Mouse (Mus musculus): ENCODE measurements around the gene Ufd1. TPM values are rescaled to one million over a fixed set of nuclear protein-coding genes. Genes with fewer than 3 reads are reported as not detected.
"Not testable (repeated sequence)": the region's sequence is repeated elsewhere in the genome, so short reads cannot be mapped to it uniquely, and the experiment has no call there.

Ufd1 gene
- polyA plus RNA-seq, 1 experiment from 2014 or later, result 120 TPM

- Histone ChIP-seq H3K4me3 (replicated peaks) (peak overlapping the region; percentile 78), H3K9ac (replicated peaks) (peak overlapping the region; percentile 86), H3K4me1 (replicated peaks) (peaks cover 20% of the 10 kb centered on the region), H3K27ac (peak overlapping the region; percentile 82), H3K36me3 (peaks cover 52% of the 10 kb centered on the region), H3K27me3 (no peaks in the 10 kb centered on the region), H3K4me2 (peak overlapping the region; percentile 81), H3K9me3 (no peaks in the 10 kb centered on the region)
- 2% methylated on average over 31 of the region's 31 CpGs for WGBS
- peak; percentile 23 for ATAC-seq (ENCODE audit: insufficient number of reproducible peaks, insufficient read depth, low FRiP score, low TSS enrichment, low read depth)
Measured at GRCm38 (mm10) chr16:18812385-18812910, 869 bp downstream of the Ufd1 start.

GRCm38 (mm10) chr16:18822356-18822755 is 10.8 kb downstream of the Ufd1 start:
- ATAC-seq (ENCODE audit: insufficient number of reproducible peaks, insufficient read depth, low FRiP score, low TSS enrichment, low read depth), result no peak
- no peak overlapping the region for H3K27ac ChIP-seq
- no peaks in the 10 kb centered on the region for H3K27me3 ChIP-seq
- 89% methylated on average over 1 of the region's 1 CpGs for WGBS
- no peaks in the 10 kb centered on the region for H3K9me3 ChIP-seq
- no peaks in the 10 kb centered on the region for H3K4me1 ChIP-seq (replicated peaks)
- H3K36me3 ChIP-seq, result peaks cover 100% of the 10 kb centered on the region
- H3K4me3 ChIP-seq (replicated peaks), result no peak overlapping the region
- no peak overlapping the region for H3K4me2 ChIP-seq
- no peak overlapping the region for H3K9ac ChIP-seq (replicated peaks)

- peaks cover 100% of the 10 kb centered on the region for H3K36me3 ChIP-seq
- ATAC-seq (ENCODE audit: insufficient number of reproducible peaks, insufficient read depth, low FRiP score, low TSS enrichment, low read depth), result no peak
- WGBS, result 81% methylated on average over 4 of the region's 4 CpGs
Measured at GRCm38 (mm10) chr16:18822925-18823324, 11.3 kb downstream of the Ufd1 start.

GRCm38 (mm10) chr16:18828630-18829029 is 17.1 kb downstream of the Ufd1 start:
- Histone ChIP-seq H3K9me3 (no peaks in the 10 kb centered on the region), H3K27me3 (no peaks in the 10 kb centered on the region), H3K27ac (no peak overlapping the region), H3K36me3 (peaks cover 99% of the 10 kb centered on the region), H3K4me1 (replicated peaks) (no peaks in the 10 kb centered on the region), H3K4me3 (replicated peaks) (no peak overlapping the region), H3K9ac (replicated peaks) (no peak overlapping the region), H3K4me2 (no peak overlapping the region)
- ATAC-seq (ENCODE audit: insufficient number of reproducible peaks, insufficient read depth, low FRiP score, low TSS enrichment, low read depth), result no peak
- WGBS, result 95% methylated on average over 3 of the region's 3 CpGs

More at GRCm38 (mm10) chr16:18822925-18823324, 11.3 kb downstream of the Ufd1 start:
- H3K9me3 ChIP-seq, result no peaks in the 10 kb centered on the region
- no peak overlapping the region for H3K9ac ChIP-seq (replicated peaks)
- no peak overlapping the region for H3K4me2 ChIP-seq
- H3K4me1 ChIP-seq (replicated peaks), result no peaks in the 10 kb centered on the region
- no peak overlapping the region for H3K27ac ChIP-seq
- H3K27me3 ChIP-seq, result no peaks in the 10 kb centered on the region
- no peak overlapping the region for H3K4me3 ChIP-seq (replicated peaks)

- ATAC-seq (ENCODE audit: insufficient number of reproducible peaks, insufficient read depth, low FRiP score, low TSS enrichment, low read depth), result no peak
Measured at GRCm38 (mm10) chr16:18829102-18829501, 17.5 kb downstream of the Ufd1 start.

GRCm38 (mm10) chr16:18833486-18833885 is 21.9 kb downstream of the Ufd1 start:
- peaks cover 73% of the 10 kb centered on the region for H3K36me3 ChIP-seq
- no peaks in the 10 kb centered on the region for H3K9me3 ChIP-seq
- no peak for ATAC-seq (ENCODE audit: insufficient number of reproducible peaks, insufficient read depth, low FRiP score, low TSS enrichment, low read depth)
- peaks cover 5% of the 10 kb centered on the region for H3K4me1 ChIP-seq (replicated peaks)
- no peak overlapping the region for H3K4me2 ChIP-seq
- H3K27ac ChIP-seq, result no peak overlapping the region
- WGBS, result 81% methylated on average over 2 of the region's 2 CpGs
- H3K9ac ChIP-seq (replicated peaks), result no peak overlapping the region
- no peak overlapping the region for H3K4me3 ChIP-seq (replicated peaks)
- H3K27me3 ChIP-seq, result no peaks in the 10 kb centered on the region

More at GRCm38 (mm10) chr16:18829102-18829501, 17.5 kb downstream of the Ufd1 start:
- Histone ChIP-seq H3K36me3 (peaks cover 99% of the 10 kb centered on the region), H3K4me1 (replicated peaks) (no peaks in the 10 kb centered on the region), H3K4me2 (no peak overlapping the region), H3K4me3 (replicated peaks) (no peak overlapping the region), H3K27me3 (no peaks in the 10 kb centered on the region), H3K27ac (no peak overlapping the region), H3K9me3 (no peaks in the 10 kb centered on the region), H3K9ac (replicated peaks) (no peak overlapping the region)
- 95% methylated on average over 6 of the region's 6 CpGs for WGBS

- H3K4me2 ChIP-seq, result peak overlapping the region; percentile 72
- H3K4me1 ChIP-seq (replicated peaks), result peaks cover 5% of the 10 kb centered on the region
- ATAC-seq (ENCODE audit: insufficient number of reproducible peaks, insufficient read depth, low FRiP score, low TSS enrichment, low read depth), result peak; percentile 54
- no peak overlapping the region for H3K9ac ChIP-seq (replicated peaks)
- peaks cover 58% of the 10 kb centered on the region for H3K36me3 ChIP-seq
- H3K4me3 ChIP-seq (replicated peaks), result peak overlapping the region; percentile 91
- no peak overlapping the region for H3K27ac ChIP-seq
- 18% methylated on average over 3 of the region's 3 CpGs for WGBS
- H3K27me3 ChIP-seq, result no peaks in the 10 kb centered on the region
- no peaks in the 10 kb centered on the region for H3K9me3 ChIP-seq
Measured at GRCm38 (mm10) chr16:18836073-18836467, 24.5 kb downstream of the Ufd1 start.

GRCm38 (mm10) chr16:18836468-18837208 is 25.1 kb downstream of the Ufd1 start, which contains the start of the genes 2510002D24Rik and Gm28539:
TSS of gene 2510002D24Rik (plus strand) at chr16:18836578.
TSS of gene Gm28539 (plus strand) at chr16:18836584.
- Histone ChIP-seq H3K9ac (replicated peaks) (peak within 1 kb of the TSS; percentile 84), H3K4me2 (peak within 1 kb of the TSS; percentile 72), H3K9me3 (no peaks in the 10 kb centered on the region), H3K4me3 (replicated peaks) (peak within 1 kb of the TSS; percentile 91), H3K27ac (peak within 1 kb of the TSS; percentile 76), H3K36me3 (peaks cover 52% of the 10 kb centered on the region), H3K27me3 (no peaks in the 10 kb centered on the region), H3K4me1 (replicated peaks) (peaks cover 5% of the 10 kb centered on the region)
- peak; percentile 97 for ATAC-seq (ENCODE audit: insufficient number of reproducible peaks, insufficient read depth, low FRiP score, low TSS enrichment, low read depth)
- 1% methylated on average over 46 of the region's 46 CpGs for WGBS

GRCm38 (mm10) chr16:18838346-18838745 is 26.8 kb downstream of the Ufd1 start:
- Histone ChIP-seq H3K27ac (no peak overlapping the region), H3K4me2 (no peak overlapping the region), H3K9ac (replicated peaks) (no peak overlapping the region), H3K4me1 (replicated peaks) (peaks cover 5% of the 10 kb centered on the region), H3K27me3 (no peaks in the 10 kb centered on the region), H3K4me3 (replicated peaks) (no peak overlapping the region), H3K36me3 (peaks cover 36% of the 10 kb centered on the region), H3K9me3 (no peaks in the 10 kb centered on the region)
- no peak for ATAC-seq (ENCODE audit: insufficient number of reproducible peaks, insufficient read depth, low FRiP score, low TSS enrichment, low read depth)
- WGBS, result 93% methylated on average over 4 of the region's 4 CpGs

GRCm38 (mm10) chr16:18846301-18846820 is 34.8 kb downstream of the Ufd1 start:
- Histone ChIP-seq H3K4me2 (no peak overlapping the region), H3K36me3 (no peaks in the 10 kb centered on the region), H3K4me3 (replicated peaks) (no peak overlapping the region), H3K9ac (replicated peaks) (no peak overlapping the region), H3K4me1 (replicated peaks) (no peaks in the 10 kb centered on the region), H3K27ac (no peak overlapping the region), H3K27me3 (no peaks in the 10 kb centered on the region), H3K9me3 (peaks cover 13% of the 10 kb centered on the region; the same call in 1 of the 2 replicates)
- ATAC-seq (ENCODE audit: insufficient number of reproducible peaks, insufficient read depth, low FRiP score, low TSS enrichment, low read depth), result no peak
- 82% methylated on average over 15 of the region's 15 CpGs for WGBS

- H3K4me2 ChIP-seq; H3K9me3 ChIP-seq; H3K4me1 ChIP-seq (replicated peaks); H3K4me3 ChIP-seq (replicated peaks); H3K36me3 ChIP-seq; H3K27ac ChIP-seq; H3K9ac ChIP-seq (replicated peaks); ATAC-seq (ENCODE audit: insufficient number of reproducible peaks, insufficient read depth, low FRiP score, low TSS enrichment, low read depth); H3K27me3 ChIP-seq: not testable (repeated sequence)
- 90% methylated on average over 16 of the region's 17 CpGs for WGBS
Measured at GRCm38 (mm10) chr16:18849521-18850190, 38.1 kb downstream of the Ufd1 start.
